In genomic region chr12:79646646-79647164, GRCm38 (mm10) we compare ENCODE assay signal across 10 mouse cellular contexts.
A peak's percentile ranks its signal among the peaks of the same experiment; 100 is the strongest.
DNase-seq lines count a peak whose midpoint lies in the region; ATAC-seq lines count a peak whose summit lies in the region.
"Had no signal": no experiment of that assay in that cellular context is flagged by ENCODE, and none has a peak within 500 bp of the region (broad histone marks: within the 10 kb centered on the region; RNA-seq: fewer than 3 reads in every experiment).

No protein-coding gene starts in this region.

- H3K27ac ChIP-seq in limb, embryonic 10.5 days = no peak overlapping the region
- H3K27ac ChIP-seq: limb, embryonic 12.5 days had no signal

- 89% methylated on average over 9 of the region's 9 CpGs for WGBS in limb, embryonic 10.5 days

- H3K4me1 ChIP-seq in limb, embryonic 10.5 days = peaks cover 20% of the 10 kb centered on the region

- no peaks in the 10 kb centered on the region for H3K36me3 ChIP-seq in limb, embryonic 10.5 days
- H3K36me3 ChIP-seq: limb, embryonic 12.5 days had no signal

- peak; percentile 20 for DNase-seq in lung, postnatal 14 days
- DNase-seq in lung, postnatal 10 days = no peak
- peak; percentile 68 to 79 for DNase-seq in thymus, postnatal 36 days
- no peak for DNase-seq in yolk sac, embryonic 10.5 days (ENCODE audit: low spot score)
- DNase-seq in limb, embryonic 10.5 days (ENCODE audit: low spot score) = no peak
- no peak for DNase-seq in left cerebral cortex, adult 11 months (ENCODE audit: low spot score)

- no peak overlapping the region for H3K4me3 ChIP-seq in limb, embryonic 10.5 days
- H3K4me3 ChIP-seq: limb, embryonic 12.5 days had no signal

- no peaks in the 10 kb centered on the region for H3K9me3 ChIP-seq in limb, embryonic 10.5 days (replicated peaks)
- H3K9me3 ChIP-seq: limb, embryonic 12.5 days had no signal

- ATAC-seq in common myeloid progenitor, adult 5-6 weeks (replicated peaks; ENCODE audit: low read depth, poor library complexity, severe bottlenecking) = peak; percentile 77
- peak; percentile 83 for ATAC-seq in neutrophil, adult 5-6 weeks (ENCODE audit: extremely low read depth, insufficient number of reproducible peaks, low FRiP score, poor library complexity, severe bottlenecking)
- ATAC-seq: forebrain, embryonic 16.5 days had no signal

- H3K27me3 ChIP-seq in limb, embryonic 10.5 days (ENCODE audit: low read depth, poor library complexity, severe bottlenecking) = no peaks in the 10 kb centered on the region
- H3K27me3 ChIP-seq: limb, embryonic 12.5 days had no signal

Comparison
In these comparisons a context has a peak if more than half of its experiments do, and no peak if none do; other contexts are left out.
1. DNase-seq: peak in lung, postnatal 14 days (single experiment) and thymus, postnatal 36 days (2 of 2); none in lung, postnatal 10 days (single experiment), yolk sac, embryonic 10.5 days (single experiment), limb, embryonic 10.5 days (single experiment) and left cerebral cortex, adult 11 months (single experiment).